Mouse (Mus musculus) right cerebral cortex, postnatal 10 days (tissue): ENCODE measurements around the gene Ing4.
"Not testable (repeated sequence)": the region's sequence is repeated elsewhere in the genome, so short reads cannot be mapped to it uniquely, and the experiment has no call there.

Experiments
- DNase-seq, 2 experiments: peaks; one replicate each; pipeline ENCODE4 v3.0.0; 2021; ENCODE audit warnings: low spot score in 2 of 2

Gene Ing4

DNA sequence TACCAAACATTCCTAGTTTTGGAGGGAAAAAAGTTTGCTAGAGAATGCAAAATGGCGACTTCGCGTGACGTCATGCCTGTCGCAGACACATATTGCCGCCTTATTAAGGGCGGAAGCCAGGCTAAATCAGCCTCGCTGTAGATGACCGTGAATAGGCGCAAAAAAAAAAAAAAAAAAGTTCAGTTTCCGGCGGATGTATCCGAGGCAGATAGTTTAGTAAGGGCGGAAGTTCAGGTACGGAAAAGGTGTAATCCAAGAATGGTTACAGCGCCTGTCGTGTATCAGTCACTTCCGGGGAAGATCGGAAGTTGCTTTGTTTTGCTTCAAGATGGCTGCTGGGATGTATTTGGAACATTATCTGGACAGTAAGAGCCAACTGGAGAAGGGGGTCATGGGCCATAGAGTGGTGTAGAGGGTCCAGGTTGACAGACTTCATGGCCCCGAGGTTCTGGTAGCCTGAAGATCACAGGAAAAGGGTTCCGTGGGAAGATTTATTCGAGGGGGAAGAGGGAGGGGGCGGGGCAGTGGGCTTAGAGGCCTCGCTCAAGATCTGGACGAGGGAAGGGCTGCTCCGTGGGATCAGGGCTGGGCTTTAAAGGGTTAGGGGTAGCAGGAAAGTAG lies at the start of gene Ing4:
Ing4 (plus strand) TSS at position 228 of the 621 bp plus-strand sequence.
- peak; percentile 95 to 97 for DNase-seq

DNA sequence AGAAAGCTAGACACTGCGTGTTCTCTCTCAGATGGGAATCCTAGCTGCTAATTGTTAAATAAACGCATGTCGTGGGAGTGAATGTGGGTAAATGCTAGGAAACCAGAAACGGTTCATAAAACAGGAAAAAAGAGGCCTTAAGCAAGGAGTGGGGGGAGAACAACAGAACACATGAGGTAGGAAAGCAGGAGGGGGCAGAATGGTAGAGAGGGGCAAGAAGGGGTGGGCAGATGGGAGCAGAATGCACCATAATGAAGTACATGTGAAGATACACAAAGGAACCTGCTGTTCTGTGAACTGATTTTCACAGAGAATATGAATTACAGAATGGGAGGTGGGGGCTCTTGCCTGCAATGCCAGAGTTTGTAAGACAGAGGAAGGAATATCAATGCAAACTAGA lies 47.3 kb upstream of the Ing4 start:
- no peak for DNase-seq

DNA sequence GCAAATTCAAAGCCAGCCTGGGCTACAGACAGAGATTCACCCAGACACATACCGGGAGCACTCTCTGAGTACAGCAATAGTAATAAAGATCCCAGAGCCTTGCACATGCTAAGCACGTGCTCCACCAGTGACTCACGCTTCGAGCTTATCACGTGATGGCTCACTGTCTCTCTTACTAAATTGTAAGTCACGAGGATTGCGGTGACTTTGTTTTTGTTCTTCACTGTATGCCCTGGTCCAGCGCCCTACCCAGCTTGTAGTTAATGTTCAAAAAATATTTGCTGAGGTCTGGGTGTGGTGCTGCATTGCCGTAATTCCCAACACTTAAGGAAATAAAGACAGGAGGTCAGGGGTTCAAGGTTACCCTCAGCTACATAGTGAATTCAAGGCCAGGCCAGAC lies 46.2 kb upstream of the Ing4 start:
- peak in 1 of 2 experiments; percentile 61 for DNase-seq

DNA sequence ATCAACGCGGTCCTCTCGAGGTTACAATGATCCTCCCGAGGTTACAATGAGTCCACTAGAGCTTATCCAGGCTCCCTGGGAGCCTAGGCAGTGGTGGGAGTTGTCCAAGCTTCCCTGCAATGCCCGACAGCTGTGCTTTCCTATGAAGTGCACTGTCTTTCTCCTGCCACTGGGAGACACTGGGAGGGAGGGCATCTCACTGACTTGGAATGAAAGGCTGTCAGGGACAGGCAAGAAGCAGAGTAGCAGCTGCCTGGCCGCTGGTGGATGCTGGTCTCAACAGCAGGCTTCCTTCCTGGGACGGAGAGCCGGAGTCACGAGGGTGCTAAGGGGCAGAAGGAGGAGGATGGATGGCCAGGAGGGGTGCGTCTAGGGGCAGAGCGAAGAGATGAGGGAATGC lies 45.7 kb upstream of the Ing4 start:
- peak in 1 of 2 experiments; percentile 61 for DNase-seq

DNA sequence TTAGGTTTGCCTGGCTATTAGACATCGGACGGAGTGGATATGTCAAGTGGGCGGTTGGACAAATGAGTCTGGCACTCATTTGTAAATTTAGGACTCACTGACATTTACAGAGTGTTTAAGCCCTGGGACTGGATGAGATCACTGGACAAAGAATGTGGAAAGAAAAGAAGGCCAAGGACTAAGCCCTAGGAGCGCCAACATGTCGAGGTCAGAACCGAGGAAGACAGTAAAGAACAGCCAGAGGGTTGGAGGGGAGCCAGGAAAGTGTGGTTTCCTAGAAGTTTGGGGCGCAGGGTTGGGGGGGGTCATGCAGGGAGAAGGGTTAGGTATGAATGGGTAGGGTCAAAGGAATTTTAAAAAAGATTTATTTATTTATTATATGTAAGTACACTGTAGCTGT lies 44.3 kb upstream of the Ing4 start:
- peak in 1 of 2 experiments; percentile 47 for DNase-seq

DNA sequence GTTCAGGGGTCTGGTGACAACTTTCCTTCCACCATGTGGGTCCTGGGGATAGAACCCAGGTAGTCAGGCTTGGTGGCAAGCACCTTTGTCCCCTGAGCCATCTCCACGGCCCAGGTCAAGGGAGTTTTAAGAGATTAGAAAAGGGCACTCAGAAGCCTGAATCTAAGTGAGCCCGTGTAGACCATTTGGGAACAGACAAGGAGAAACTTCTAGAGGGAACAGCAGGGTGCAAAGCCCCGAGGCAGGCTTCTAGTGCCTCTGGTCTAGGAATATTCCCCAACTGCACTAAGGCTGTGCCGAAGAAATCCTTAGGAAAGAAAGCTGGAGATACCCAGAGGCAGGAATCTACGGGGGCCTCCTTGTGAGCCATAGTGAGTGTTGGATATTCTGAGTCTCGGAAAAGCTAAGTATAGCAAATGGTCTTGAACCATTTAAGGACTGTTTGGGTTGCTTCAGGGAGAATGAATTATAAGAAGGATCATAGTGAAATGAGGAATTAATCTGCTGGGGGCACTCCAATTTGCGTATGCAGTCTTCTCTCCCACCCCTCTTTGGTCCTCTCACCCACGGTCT lies 43.6 kb upstream of the Ing4 start:
- DNase-seq: peak in 1 of 2 experiments; percentile 47

DNA sequence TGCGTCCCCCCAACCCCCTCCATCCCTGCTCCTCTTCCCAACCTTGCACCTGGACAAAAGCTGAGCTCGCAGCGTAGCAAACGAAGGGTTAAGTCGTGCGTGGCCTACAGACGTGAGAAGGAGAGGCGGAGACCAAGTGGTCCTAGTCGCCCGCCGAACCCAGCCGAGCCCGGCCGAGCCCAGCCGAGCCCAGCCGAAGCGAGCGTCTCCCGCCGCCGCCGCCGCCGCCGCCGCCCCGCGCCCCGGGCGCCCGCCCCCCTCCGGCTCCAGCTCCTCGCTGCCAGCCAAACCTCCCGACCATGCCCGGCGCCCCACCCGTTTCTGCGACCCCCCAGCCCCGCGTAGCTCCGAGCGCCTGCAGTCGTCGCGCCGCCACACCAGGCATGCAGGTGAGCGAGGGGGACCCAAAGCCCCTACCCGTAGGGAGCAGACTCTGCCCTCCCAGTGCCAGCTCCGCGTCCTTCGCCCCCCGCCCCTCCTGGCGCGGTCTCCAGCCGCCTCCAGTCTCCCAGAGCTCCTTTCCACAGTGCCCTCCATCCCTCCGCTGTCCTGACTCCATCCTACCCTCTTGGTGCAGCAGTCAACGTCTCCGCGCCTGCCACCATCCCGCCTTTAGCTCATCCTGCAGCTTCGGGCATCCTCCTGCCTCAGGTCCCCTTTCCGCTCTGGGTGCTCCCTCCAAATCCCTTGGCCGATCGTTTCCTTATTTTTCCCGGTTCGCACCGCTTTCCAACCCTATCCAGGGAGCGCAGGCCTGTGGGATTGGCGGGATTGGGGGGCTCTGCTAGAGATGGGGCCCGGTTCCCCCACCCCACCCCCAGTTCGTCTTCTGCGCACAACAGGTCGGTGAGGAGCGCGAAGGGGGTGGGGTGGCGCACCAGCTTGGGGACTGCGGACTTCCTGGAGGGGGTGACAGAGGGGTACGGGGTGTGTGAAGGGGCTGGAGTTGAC lies 42.7 kb upstream of the Ing4 start, which contains the start of gene Pianp:
Pianp (plus strand) TSS at position 144 of the 951 bp plus-strand sequence.
- DNase-seq: peak; percentile 92

DNA sequence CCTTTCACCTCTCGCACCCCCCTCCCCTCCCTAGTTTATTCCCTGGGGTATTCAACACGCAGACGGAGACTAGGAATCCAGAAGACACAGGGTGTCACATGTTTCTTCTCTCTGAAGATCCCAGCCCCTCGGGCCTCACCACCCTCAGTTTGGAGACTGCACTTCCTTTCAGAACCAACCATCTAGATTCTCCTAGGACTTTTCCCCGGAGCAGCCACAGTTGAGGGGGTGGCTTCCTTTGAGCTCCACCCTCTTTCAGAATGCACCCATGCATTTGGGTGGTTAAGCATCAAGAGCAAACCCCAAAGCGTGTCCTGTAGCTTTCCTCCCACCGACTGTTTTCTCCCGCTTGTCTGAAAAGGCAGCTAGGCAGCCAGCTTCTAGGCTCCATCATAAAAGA lies 41.5 kb upstream of the Ing4 start:
- DNase-seq: peak; percentile 74 to 80

DNA sequence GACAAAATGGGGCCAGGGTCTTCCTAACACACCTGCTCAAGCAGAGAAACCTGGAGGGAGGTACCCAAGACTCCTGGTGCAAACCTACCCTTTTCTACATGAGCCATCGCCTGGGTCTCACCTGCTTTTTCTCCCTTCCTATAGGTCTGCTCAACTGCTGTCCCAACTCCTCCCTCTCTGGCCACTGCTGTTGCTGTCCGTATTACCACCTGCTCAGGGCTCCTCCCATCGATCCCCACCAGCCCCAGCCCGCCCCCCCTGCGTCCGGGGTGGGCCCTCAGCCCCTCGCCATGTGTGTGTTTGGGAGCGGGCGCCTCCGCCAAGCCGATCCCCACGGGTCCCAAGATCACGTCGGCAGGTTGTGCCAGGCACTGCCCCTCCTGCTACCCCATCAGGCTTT lies 40.5 kb upstream of the Ing4 start:
- no peak for DNase-seq

DNA sequence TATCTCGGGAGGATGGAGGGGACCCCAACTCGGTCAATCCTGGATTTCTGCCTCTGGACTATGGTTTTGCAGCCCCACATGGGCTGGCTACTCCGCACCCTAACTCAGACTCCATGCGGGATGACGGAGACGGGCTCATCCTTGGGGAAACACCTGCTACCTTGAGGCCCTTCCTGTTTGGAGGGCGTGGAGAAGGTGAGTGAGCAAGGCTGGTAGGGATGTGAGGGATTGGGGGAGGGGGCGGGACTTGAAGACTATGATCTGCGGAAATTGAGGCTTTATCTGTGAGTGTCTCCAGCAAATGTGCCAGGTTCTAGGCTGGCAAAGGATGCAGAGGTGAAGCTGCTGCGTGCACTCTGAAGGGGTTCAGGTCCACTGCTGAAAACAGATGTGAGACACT lies 40.0 kb upstream of the Ing4 start:
- DNase-seq: no peak

DNA sequence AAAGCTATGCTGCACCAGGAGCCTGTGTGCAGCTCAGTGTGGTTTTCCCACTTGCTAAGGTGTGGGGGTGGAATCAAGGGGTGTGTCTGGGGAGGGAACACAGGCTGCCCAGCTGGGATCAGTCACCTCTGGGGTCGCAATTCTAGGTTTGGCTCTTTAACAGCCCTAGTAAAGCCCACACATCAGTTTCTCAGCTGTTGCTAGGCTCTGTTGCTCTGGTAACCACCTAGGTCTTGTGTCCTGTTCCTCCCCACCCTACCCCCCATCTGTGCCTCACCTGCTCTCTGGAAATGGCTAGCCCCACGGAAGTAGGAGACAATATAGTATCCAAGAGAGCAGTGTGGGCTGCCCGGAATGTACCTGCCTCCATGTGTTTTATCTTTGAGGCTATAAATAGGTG lies 35.9 kb upstream of the Ing4 start:
- DNase-seq: no peak

DNA sequence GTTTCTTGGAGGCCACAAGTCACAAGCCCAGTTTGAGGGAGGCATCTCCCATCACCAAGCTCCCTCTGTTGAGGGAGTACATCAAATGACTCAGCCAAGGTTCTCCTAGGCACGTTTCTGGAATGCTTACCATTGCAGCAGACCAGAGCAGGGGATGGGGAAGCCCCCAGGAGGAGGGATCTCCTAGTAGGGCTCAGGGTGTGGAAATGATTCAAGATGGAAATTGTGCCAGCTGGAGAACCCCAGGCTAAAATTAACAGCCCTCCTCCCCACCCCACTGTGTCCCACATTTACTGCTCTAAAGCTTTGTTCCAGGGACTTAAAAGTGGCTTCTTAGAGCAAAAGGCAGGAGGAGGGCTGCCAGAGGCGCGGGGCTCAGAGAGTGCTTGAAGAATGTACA lies 34.5 kb upstream of the Ing4 start:
- DNase-seq: no peak

DNA sequence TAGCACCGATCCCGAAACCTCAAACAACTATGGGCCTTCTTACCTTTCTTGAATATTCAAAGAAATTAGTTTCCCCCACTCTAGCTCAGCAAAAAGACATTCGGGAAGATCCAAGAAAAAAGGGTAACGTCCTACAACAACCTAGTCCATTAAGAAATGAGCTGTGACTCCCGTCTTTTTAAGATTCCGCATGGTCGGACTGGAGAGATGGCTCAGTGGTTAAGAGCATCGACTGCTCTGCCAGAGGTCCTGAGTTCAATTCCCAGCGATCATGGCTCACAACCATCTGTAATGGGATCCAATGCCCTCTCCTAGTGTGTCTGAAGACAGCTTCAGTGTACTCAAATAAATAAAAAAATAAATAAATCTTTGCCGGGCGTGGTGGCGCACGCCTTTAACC lies 31.5 kb upstream of the Ing4 start:
- no peak for DNase-seq

DNA sequence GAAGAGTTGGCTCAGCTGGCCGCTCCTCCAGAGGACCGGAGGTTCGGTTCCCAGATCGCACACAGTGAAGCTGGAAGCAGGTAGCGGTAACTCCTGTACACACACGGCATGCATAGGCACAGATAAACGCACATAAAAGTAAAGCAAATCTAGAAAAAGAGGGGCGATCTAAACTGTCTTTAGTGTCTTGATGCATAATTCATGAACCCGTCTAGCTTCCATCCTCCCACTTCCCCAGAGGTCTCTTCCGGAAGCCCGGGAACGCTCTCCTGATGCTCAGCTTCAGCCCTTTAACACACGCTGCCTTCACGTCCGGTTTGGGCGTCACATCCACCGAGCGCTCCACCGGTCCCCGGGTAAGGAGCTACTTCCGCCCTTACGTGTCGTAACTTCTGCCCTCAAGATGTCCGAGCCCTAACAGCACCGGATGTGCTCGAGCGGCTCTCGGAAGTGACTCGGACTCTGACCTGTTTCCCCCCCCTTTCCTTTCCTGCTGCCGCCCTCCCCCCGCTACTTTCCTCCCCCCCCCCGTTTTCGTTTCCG lies 30.9 kb upstream of the Ing4 start:
- peak; percentile 99 to 100 for DNase-seq

DNA sequence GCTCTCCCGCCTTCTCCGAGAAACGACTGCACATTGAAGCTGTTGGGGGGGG lies 30.6 kb upstream of the Ing4 start, which contains the start of gene Zfp384:
Zfp384 (plus strand) TSS at position 17 of the 52 bp plus-strand sequence.
- no peak for DNase-seq

DNA sequence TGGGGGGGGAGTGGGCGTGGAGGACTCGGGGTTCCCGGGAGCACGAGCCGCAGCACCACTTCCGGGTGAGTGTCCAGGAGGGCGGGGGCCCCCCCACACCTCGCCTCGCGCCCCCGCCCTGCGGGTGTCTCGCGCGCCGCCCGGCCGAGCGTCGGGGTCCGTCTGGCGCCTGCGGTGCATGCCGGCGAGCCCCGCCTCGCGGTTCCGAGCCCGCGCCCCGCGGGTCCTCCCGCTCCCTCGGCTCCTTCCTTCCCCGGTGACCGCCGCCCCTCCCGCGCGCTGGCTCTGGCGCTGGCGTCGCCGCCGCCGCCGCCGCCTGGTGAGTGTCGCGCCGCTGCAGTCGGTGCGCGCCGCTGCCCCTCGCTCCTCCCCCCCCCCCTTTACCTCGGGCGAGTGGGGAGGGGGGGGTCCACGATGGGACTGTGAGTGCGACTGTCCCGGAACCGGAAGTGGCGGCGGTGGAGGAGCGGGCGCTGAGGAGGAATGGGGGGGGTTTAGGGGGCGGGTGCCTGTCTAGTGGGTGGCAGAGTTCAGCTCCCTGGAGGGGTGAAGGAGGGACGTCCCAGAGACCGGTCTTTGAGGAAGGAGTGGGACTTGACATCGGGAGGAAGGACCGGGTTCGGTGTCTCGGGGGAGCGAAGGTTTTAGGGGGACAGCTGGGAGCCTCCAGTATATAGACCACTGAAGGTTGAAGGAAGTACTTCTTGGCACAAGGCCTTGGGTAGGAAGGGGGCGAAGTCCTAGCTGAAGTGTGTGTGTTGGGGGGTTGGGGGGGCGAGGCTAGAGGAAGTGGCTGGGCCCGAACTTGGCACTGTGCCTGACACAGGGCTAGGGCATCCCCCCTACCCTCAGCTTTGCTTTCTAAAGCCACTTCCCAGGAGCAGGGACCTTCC lies 30.1 kb upstream of the Ing4 start:
- DNase-seq: peak; percentile 89

DNA sequence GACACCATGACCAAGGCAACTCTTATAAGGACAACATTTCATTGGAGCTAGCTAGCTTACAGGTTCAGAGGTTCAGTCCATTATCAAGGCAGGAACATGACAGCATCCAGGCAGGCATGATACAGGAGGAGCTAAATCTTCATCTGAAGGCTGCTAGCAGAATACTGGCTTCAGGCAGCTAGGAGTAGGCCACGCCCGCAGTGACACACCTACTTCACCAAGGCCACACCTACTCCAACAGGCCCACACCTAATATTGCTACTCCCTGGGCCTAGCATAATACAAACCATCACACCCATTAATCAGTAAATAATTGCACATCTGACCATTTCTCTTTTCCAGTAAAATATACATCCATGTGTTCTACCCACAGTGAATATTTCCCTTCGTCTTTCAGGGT lies 21.9 kb upstream of the Ing4 start:
- DNase-seq: no peak

DNA sequence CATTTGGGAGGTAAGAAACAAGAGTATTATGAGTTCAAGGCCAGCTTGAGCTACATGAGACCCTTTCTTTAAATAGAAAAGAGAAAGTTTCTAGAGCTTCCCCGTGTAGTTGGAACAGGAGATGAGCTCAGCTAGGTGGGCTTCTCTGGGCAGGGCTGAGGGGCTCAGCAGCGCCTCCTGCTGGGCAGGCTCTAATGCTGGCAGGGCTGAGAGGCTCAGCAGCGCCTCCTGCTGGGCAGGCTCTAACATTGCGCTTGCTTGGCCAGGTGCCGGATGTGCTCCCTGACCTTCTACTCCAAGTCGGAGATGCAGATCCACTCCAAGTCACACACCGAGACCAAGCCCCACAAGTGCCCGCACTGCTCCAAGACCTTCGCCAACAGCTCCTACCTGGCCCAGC lies 9.0 kb upstream of the Ing4 start:
- not testable (repeated sequence) for DNase-seq

DNA sequence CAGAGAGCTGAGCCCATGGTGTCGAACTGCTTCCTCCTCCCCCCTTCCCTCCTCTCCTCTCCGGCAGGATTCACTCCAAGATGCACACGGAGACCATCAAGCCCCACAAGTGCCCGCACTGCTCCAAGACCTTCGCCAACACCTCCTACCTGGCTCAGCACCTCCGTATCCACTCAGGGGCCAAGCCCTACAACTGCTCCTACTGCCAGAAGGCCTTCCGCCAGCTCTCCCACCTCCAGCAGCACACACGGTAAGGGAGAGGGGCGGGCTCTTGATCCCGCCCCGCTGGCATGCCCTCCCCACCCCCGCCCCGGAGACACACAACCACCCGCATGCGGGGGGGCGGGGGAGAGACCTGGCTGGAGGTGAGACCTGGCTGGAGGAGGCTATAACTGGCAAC lies 8.0 kb upstream of the Ing4 start:
- no peak for DNase-seq

DNA sequence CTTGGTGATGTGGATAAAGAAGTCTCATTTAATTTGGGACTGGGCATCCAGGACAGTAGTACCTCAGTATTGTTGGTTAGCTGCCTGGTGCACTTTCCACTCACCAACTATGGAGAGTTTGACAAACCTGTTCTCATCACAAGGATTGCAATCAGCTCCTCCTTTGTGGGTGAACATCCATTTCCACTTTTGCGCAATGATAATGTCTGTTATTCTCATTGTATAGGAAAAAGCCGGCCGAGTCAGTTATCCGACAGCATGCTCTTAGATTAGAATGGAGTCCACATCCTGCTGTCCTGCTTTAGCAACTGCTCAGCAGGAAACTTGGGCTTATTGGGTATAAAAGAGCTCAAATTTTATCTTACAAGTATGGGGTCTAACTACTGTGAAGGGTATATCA lies 894 bp upstream of the Ing4 start:
- no peak for DNase-seq

DNA sequence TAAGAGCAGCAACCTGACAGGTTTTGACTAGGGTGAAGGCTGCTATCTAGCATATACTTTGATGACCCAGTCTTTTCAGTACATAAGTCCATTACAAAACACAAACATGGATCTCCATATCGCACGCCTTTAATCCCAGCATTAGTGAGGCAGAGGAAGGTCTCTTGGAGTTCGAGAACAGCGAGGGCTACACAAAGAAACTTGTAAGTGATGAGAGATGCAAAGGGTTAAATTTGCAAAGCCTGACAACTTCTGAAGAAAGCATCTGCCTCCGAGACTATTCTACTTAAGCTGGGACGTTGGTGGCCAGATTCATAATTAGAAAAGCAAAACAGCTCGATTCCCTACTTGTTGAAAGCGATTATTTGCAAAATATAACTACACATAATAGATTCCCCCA lies 429 bp upstream of the Ing4 start:
- no peak for DNase-seq

DNA sequence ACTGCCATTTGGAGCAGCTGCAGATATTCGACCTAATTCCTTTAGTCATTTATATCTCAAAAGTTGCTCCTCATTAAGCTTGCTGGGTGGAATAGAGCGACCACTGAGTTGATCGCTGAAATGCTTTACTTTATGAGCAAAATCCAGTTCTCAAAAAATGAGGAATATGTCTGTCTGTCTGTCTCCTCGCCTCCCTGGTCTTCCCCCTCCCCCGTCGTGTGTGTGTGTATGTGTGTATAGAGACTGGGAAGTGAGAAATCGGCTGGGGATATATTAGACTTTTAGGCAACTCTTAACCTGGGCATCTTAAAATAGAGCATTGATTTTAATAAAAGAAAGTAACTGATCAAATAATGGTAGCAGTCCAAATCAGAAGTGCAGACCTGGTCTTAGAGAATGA lies 661 bp downstream of the Ing4 start:
- DNase-seq: no peak
